Mouse (Mus musculus): Measurements from ENCODE around the gene Zfp872.

DNA sequence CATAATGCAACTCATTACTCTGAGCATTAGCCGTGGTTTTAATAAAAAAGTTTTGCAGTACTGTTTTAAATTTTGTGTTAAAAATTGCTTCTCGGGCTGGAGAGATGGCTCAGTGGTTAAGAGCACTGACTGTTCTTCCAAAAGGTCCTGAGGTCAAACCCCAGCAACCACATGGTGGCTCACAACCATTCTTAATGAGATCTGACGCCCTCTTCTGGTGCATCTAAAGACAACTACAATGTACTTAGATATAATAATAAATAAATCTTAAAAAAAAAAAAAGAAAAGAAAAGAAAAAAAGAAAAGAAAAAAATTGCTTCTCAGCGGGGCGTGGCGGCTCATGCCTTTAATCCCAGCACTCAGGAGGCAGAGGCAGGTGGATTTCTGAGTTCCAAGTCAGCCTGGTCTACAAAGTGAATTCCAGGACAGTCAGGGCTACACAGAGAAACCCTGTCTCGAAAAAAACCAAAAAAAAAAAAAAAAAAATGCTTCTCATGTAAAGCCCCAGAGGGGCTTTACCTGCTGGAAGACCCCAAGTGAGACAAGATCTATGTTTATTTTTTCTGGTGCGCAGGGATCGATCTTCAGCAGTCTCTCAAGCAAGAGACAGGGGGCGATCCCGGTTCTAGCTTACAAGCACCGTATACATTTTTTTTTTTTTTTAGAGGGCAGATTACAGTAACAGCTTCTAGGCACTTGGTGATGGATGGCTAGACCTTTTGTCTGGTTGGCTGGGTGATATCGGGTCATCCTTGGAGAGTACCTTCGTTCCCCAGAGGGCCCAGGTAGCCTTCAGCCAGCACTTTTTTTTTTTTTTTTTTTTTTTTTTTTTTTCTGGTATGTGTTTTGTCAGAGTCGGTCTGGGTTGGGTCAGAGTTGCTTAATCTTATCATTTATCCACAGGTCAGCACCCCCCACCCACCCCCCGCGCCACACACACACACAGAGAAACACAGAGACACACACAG, 36.9 kb downstream of the Zfp872 start:
- no peak for TF ChIP-seq CTCF (conservative IDR thresholded peaks at IDR 0.05; ENCODE audit: insufficient read depth, insufficient read length, low read depth, low read length)
- no peak for TF ChIP-seq POLR2A (IDR thresholded peaks at IDR 0.05; ENCODE audit: low read depth, low read length)
